Mouse (Mus musculus) C2C12 (cell line): Measurements from ENCODE around the gene Gm49383. TPM values are rescaled to one million over a fixed set of nuclear protein-coding genes. Genes with fewer than 3 reads are reported as not detected.

ENCODE experiments used
- H3K27me3 ChIP-seq: one replicate; pipeline ENCODE4 v1.6.1; 2011; ENCODE audit not compliant: control insufficient read depth, insufficient read depth, insufficient read length
- H3K36me3 ChIP-seq: one replicate; pipeline ENCODE4 v1.6.1; 2011; ENCODE audit not compliant: control insufficient read depth, insufficient read depth
- H3K4me3 ChIP-seq: one replicate; pipeline ENCODE4 v1.5.1; 2011; ENCODE audit warnings: mild to moderate bottlenecking, control low read depth; ENCODE audit not compliant: poor library complexity, insufficient read depth, severe bottlenecking
- H3K79me2 ChIP-seq: one replicate; pipeline ENCODE4 v1.6.1; 2011; ENCODE audit not compliant: control insufficient read depth, insufficient read depth
- H3K79me3 ChIP-seq: one replicate; pipeline ENCODE4 v1.6.1; 2011; ENCODE audit warnings: low read depth, control low read depth
- H3ac ChIP-seq: one replicate; pipeline ENCODE3; 2011; ENCODE audit warnings: low read depth; ENCODE audit not compliant: control insufficient read depth, insufficient read length
- CEBPB ChIP-seq: IDR thresholded peaks from one replicate; pipeline ENCODE4 v1.6.1; 2011; ENCODE audit warnings: low read depth, mild to moderate bottlenecking, control low read depth, moderate library complexity
- CTCF ChIP-seq: IDR thresholded peaks from one replicate; pipeline ENCODE4 v1.5.1; 2011; ENCODE audit not compliant: control insufficient read depth, insufficient read depth, insufficient read length
- FOSL1 ChIP-seq: IDR thresholded peaks from one replicate; pipeline ENCODE4 v1.8.0; 2011; ENCODE audit warnings: mild to moderate bottlenecking, low read length; ENCODE audit not compliant: poor library complexity, insufficient read depth, severe bottlenecking
- MAX ChIP-seq: IDR thresholded peaks from one replicate; pipeline ENCODE4 v1.6.1; 2011; ENCODE audit warnings: mild to moderate bottlenecking, control low read depth
- MYOD1 ChIP-seq: IDR thresholded peaks from one replicate; pipeline ENCODE4 v1.6.1; 2011; ENCODE audit warnings: low read depth; ENCODE audit not compliant: control insufficient read depth, insufficient read length
- MYOG ChIP-seq: IDR thresholded peaks from one replicate; pipeline ENCODE4 v1.6.1; 2011; ENCODE audit not compliant: control insufficient read depth, insufficient read length; ENCODE audit errors: extremely low read depth
- USF1 ChIP-seq: IDR thresholded peaks from one replicate; pipeline ENCODE4 v1.6.1; 2011; ENCODE audit warnings: low read depth, mild to moderate bottlenecking, control low read depth, moderate library complexity
- polyA plus RNA-seq: library from polyadenylated mRNA; unstranded; fragments of >200 nt; fragmentation: generic; extraction: Trizol; gene quantifications from one replicate; pipeline ENCODE4 v1.2.1, GENCODE M21; 2012; ENCODE audit warnings: missing spikeins

Gm49383 gene
- polyA plus RNA-seq, 1 experiment = 15.4 TPM

DNA sequence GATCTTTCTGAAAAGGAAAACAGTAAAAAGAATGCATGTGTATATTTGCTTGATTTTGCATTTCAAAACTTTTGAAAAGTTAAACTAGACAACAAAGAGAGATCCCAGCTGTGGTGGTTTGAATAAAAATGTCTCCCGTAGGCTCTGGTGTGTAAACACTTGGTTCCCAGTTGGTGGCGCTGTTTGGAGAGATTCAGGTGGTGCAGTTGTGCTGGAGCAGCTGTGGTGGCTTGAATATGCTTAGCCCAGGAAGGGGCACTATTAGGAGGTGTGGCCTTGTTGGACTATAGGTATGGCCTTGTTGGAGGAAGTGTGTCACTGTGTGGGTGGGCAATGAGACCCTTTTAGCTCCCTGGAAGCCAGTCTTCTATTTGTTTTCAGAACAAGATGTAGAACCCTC lies 32.3 kb upstream of the Gm49383 start:
- Histone ChIP-seq H3K36me3 (peaks cover 14% of the 10 kb centered on the region), H3K79me3 (peaks cover 9% of the 10 kb centered on the region), H3ac (no peak overlapping the region), H3K79me2 (peaks cover 28% of the 10 kb centered on the region), H3K27me3 (no peaks in the 10 kb centered on the region), H3K4me3 (no peak overlapping the region)
- TF ChIP-seq MYOG = no peak
- no peak for TF ChIP-seq MAX
- TF ChIP-seq CEBPB = no peak

DNA sequence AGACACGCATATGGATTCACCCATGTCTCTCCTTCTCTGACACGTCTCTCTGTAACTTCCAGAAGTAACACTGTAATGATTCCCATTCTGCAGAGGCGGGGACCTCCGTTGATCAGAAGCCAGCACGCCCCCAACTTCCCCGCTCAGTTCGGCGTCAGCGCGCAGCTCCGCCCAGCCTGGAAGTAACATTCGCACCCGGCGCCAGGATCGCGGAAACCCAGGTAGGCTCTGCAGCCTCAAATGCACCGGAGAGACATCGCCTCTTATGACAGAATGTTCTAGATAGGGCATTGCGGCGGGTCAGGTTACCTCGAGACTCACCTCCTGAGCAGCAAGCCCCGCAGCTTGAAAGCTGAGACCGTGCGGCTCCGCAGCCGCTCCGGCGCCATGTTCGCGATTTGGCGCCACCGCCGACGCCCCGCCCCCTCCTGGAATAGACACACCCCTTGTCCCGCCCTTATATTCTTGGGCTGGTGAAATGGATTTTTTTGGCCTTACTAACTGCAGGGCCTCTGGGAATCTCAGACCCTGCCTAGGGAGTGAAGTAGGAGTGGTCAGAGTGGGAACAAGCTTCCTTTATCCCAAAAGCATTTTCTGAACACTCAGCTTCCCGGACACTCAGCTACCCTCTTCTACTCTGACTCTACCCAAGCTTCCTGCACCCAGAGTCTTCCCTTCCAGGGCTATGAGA lies 31.0 kb upstream of the Gm49383 start, which contains the start of gene Pole2:
TSS of gene Pole2 (minus strand) at position 420 of the 691 bp plus-strand sequence.
- Histone ChIP-seq H3K79me3 (peaks cover 9% of the 10 kb centered on the region), H3K79me2 (peaks cover 28% of the 10 kb centered on the region), H3K27me3 (no peaks in the 10 kb centered on the region), H3ac (peak within 1 kb of the TSS; percentile 67), H3K36me3 (peaks cover 24% of the 10 kb centered on the region), H3K4me3 (peak within 1 kb of the TSS; percentile 63)
- TF ChIP-seq CEBPB (no peak), CTCF (no peak), FOSL1 (no peak), MYOD1 (no peak), MAX (no peak), USF1 (no peak), MYOG (no peak)

DNA sequence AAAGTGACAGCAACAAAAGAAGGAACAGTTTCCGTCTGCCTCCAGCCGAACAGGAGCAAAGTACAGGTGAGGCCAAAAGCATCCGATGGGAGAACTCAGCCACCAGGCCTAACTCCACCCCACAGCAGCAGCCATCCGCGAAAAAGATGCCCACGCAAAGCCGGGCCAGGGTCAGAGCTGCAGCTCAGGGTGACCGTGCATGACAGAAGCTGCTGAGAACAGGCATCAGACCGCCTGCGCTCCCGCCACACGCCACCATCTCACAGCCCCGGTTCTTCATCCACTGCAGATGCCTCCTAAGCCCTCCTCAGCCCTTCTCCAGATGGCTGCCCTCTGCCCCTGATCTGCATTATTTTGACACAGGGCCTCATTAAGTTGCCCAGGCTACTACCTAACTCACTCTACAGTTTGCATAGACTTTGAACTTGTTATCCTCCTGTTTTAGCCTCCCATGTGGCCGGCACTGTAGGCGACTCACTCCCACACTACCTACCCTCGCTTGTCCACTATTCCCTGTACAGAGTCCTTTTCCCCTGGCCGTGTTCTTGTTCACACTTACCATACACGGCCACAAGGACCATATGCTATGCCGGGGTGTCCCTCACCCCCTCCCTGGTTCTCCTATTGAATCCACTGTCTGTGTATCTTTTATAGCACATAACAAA lies 23.8 kb upstream of the Gm49383 start:
- H3K27me3 ChIP-seq = no peaks in the 10 kb centered on the region
- no peak overlapping the region for H3K4me3 ChIP-seq
- TF ChIP-seq MYOG (no peak), CTCF (no peak), CEBPB (no peak), USF1 (no peak), MAX (no peak), MYOD1 (no peak), FOSL1 (no peak)
- H3K79me3 ChIP-seq = peaks cover 3% of the 10 kb centered on the region
- H3K79me2 ChIP-seq = peaks cover 6% of the 10 kb centered on the region
- H3K36me3 ChIP-seq = peaks cover 70% of the 10 kb centered on the region
- no peak overlapping the region for H3ac ChIP-seq

DNA sequence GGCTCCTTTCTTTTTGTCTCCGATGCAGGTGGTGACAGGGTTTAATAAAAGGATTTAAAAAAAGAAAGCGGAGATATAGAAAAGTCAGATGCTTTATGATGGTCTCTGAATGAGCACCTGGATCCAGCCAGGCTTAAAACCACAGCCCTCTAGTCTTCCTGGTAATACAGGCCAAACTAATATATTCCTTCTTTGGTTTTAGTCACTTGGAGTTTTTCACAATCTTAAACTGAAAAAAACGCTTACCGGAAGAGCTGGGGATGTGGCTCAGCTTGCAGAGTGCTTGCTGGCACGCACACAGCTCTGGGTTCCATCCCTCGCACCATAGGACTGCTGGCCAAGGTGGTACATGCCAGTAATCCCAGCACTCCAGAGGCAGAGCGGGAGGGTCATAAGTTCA lies 19.7 kb upstream of the Gm49383 start:
- H3ac ChIP-seq = no peak overlapping the region
- peaks cover 63% of the 10 kb centered on the region for H3K36me3 ChIP-seq
- no peaks in the 10 kb centered on the region for H3K79me3 ChIP-seq
- no peak overlapping the region for H3K4me3 ChIP-seq
- no peaks in the 10 kb centered on the region for H3K27me3 ChIP-seq
- no peaks in the 10 kb centered on the region for H3K79me2 ChIP-seq
- TF ChIP-seq FOSL1 = no peak
- no peak for TF ChIP-seq CTCF
- no peak for TF ChIP-seq USF1

DNA sequence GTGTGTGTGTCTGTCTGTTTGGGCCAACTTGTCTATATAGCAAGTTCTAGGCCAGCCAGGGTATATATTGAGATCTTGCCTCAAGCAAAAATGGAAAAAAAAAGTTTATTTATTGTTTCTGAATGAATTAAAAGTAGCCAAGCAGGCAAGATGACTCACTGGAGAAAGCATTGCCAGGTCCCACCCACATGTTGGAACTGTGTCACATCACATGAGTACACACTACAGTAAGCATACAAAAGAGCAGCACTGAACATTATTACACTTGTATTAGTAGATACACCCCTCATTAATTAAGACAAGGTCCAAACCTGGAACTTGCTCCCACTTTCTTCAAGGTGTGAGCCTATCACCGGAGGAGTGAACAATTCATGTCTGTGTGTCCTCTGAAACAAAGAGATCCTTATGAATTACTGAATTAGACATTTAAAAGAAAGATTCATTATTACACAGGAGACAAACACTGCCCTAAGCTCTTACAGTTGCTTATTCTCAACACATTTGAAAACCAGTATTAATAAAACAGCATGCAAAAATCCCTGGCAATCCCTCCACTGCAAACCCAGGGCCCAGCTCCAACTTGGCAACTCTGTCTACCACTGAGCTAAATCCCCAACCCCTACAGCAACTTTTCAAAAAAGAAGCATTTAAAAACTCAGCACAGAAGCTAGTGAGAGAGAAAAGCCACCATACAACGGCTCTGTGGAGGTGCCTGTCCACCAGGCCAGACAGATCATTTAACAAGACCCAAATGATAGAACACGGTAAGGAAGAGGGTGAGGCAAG lies 18.3 kb upstream of the Gm49383 start:
- no peaks in the 10 kb centered on the region for H3K79me3 ChIP-seq
- H3ac ChIP-seq = no peak overlapping the region
- H3K4me3 ChIP-seq = no peak overlapping the region
- H3K27me3 ChIP-seq = no peaks in the 10 kb centered on the region
- H3K79me2 ChIP-seq = no peaks in the 10 kb centered on the region
- peaks cover 68% of the 10 kb centered on the region for H3K36me3 ChIP-seq
- TF ChIP-seq CTCF (no peak), FOSL1 (no peak), MYOG (no peak), CEBPB (no peak), USF1 (no peak)

DNA sequence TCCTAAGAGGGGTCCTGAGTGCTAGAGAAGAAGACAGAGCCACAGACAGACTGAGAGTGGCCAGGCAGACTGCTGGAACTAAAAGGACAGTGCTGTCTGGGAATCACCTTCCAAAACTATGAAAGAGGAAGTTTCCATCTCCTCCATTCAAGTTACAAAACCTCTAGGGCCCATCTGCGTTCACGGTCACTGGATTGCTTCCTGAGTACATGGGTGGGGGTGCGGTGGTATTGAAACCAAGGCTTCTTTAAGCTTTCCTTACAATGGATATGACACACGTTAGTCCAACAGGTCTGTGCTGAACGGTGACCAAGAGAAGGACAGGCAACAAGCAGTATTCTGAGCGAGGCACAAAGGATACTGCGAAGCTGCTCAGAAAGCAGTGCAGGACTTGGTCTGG lies 17.5 kb upstream of the Gm49383 start:
- peaks cover 72% of the 10 kb centered on the region for H3K36me3 ChIP-seq
- H3K4me3 ChIP-seq = no peak overlapping the region
- TF ChIP-seq MAX (no peak), USF1 (no peak), MYOD1 (no peak), CEBPB (no peak), FOSL1 (no peak)
- H3K79me3 ChIP-seq = no peaks in the 10 kb centered on the region
- no peak overlapping the region for H3ac ChIP-seq
- no peaks in the 10 kb centered on the region for H3K27me3 ChIP-seq
- H3K79me2 ChIP-seq = no peaks in the 10 kb centered on the region
